15 mouse cellular contexts compared by ENCODE assay signal in genomic region chr1:127622349-127622748, GRCm38 (mm10). TPM values are rescaled to one million over a fixed set of nuclear protein-coding genes. Genes with fewer than 3 reads are reported as not detected.
"Had no signal": no experiment of that assay in that cellular context is flagged by ENCODE, and none has a peak within 500 bp of the region (broad histone marks: within the 10 kb centered on the region; RNA-seq: fewer than 3 reads in every experiment).

No protein-coding gene starts in this region.

- H3K36me3 ChIP-seq: limb, embryonic 12.5 days; liver, embryonic 13.5 days; lung, embryonic 15.5 days; midbrain, embryonic 12.5 days had no signal

- DNase-seq: kidney, postnatal 10 days; kidney, postnatal 4 days; liver; liver, embryonic 13.5 days; liver, postnatal 0 days; lung, postnatal 14 days; right cerebral cortex, postnatal 14 days; thymus, postnatal 4 days had no signal

- H3K4me1 ChIP-seq: liver, embryonic 13.5 days had no signal

- H3K9me3 ChIP-seq: limb, embryonic 12.5 days; liver, embryonic 13.5 days; lung, embryonic 15.5 days; midbrain, embryonic 12.5 days had no signal

- H3K27ac ChIP-seq: layer of hippocampus, adult 2 months; limb, embryonic 12.5 days; liver, embryonic 13.5 days; lung, embryonic 15.5 days; macrophage; midbrain, embryonic 12.5 days; stomach, postnatal 0 days had no signal

- H3K4me3 ChIP-seq: layer of hippocampus, adult 2 months; limb, embryonic 12.5 days; liver, embryonic 13.5 days; lung, embryonic 15.5 days; megakaryocyte, embryonic 14.5 days; midbrain, embryonic 12.5 days had no signal

- H3K27me3 ChIP-seq: limb, embryonic 12.5 days; liver, embryonic 13.5 days; lung, embryonic 15.5 days; megakaryocyte, embryonic 14.5 days; midbrain, embryonic 12.5 days had no signal

RNA-seq across cellular contexts. Expression of gene Tmem163, which starts 57.0 kb away (rescaled TPM):
- polyA plus RNA-seq: macrophage had no signal
